Mouse (Mus musculus) gastrocnemius, adult 2 months (tissue): ENCODE results near the gene Opn4. TPM values are rescaled to one million over a fixed set of nuclear protein-coding genes. Genes with fewer than 3 reads are reported as not detected.

Source experiments
- DNase-seq: peaks from one replicate; pipeline ENCODE4 v3.0.0; 2022
- H3K27ac ChIP-seq: fragments of 200-600 bp; 2 replicates; pipeline ENCODE4 v1.8.1; 2022; ENCODE audit warnings: mild to moderate bottlenecking
- H3K4me3 ChIP-seq: fragments of 200-600 bp; 2 replicates; pipeline ENCODE4 v1.8.1; 2022; ENCODE audit warnings: mild to moderate bottlenecking, moderate library complexity
- CTCF ChIP-seq: fragments of 200-600 bp; IDR thresholded peaks from 2 replicates; pipeline ENCODE4 v1.8.1; 2022; ENCODE audit warnings: antibody characterized with exemption, mild to moderate bottlenecking, moderate library complexity
- intact Hi-C: fragments of 180-260 bp; cut with DNase I; formaldehyde crosslinking; loops from one replicate; pipeline ENCODE4 v1.15.1; 2025
- total RNA-seq, 2 experiments: library from RNA; stranded (reverse); gene quantifications; 2 replicates each; pipeline ENCODE4 v1.2.3; 2021

The Opn4 gene
- total RNA-seq, 2 experiments from 2014 or later, result not detected

DNA sequence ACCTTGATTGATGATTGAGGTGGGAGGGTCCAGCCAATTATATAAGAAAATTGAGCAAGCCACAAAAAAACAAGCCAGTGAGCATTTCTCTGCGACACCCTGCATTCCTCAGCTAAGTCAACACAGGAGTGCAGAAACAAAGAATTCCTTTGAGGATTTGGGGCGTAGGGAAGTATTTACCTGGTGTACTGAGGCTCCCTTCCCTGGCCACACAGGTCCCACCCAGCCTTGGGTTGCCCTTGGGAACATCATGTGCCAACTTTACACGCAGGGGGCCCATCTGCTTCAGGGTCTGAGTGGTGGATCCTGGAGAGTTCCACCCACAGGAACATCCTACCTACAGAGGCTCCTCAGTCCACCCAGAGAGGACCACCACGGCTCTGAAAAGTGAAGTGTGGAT, 15.7 kb upstream of the Opn4 start:
- Histone ChIP-seq H3K27ac (no peak overlapping the region), H3K4me3 (no peak overlapping the region)
- intact Hi-C loops, result loop anchor here (2.0 to 5.0 kb wide), 2 partner anchors 77 to 153 kb away; no protein-coding TSS in a partner anchor
- no peak for DNase-seq
- TF ChIP-seq CTCF, result no peak

DNA sequence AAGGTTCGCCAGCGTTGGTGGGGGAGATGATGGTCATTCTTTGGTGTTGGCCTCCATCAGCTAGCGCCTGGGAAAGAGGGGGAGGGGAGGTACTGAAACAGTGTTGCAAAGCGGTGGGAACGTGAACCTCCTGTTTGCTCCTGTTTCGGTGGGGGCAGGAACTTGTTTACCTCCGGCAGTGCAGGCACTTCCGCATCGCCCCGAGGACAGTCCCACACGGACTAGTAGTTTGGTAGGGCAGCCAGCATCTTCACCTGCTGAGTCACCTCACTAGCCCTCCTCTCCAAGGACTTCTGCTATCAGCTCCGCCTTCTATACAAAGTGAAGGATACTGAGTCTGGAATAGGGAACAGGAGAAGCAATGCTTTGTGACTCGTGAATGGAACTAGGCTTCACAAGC, 15.1 kb upstream of the Opn4 start:
- DNase-seq, result no peak
- intact Hi-C loops, result loop anchor here (5.0 kb wide), 1 partner anchor 77 kb away; no protein-coding TSS in a partner anchor
- Histone ChIP-seq H3K27ac (no peak overlapping the region), H3K4me3 (peak overlapping the region; percentile 47)
- no peak for TF ChIP-seq CTCF

DNA sequence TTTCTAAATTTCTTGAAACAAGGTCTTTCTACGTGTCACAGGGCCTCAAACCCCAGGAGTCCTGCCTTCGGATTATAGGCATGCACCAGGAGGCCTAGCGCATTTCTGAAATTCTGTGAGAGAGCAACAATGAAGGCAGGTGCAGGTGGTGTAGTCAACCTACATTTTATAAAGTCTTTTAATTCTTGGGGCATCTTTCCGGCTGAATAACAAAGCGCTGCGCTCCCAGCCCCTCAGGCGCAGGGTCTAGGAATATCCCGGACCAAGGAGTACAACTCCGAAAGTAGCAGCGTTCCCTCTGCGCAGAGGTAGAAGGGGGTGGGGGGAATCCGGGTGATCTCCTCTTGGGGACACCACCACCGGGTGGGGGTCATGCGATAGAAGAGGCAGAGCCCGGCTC, 14.6 kb upstream of the Opn4 start:
- no peak for DNase-seq
- no peak for TF ChIP-seq CTCF
- Histone ChIP-seq H3K4me3 (peak overlapping the region; percentile 47), H3K27ac (no peak overlapping the region)
- intact Hi-C loops, result no loop called here

DNA sequence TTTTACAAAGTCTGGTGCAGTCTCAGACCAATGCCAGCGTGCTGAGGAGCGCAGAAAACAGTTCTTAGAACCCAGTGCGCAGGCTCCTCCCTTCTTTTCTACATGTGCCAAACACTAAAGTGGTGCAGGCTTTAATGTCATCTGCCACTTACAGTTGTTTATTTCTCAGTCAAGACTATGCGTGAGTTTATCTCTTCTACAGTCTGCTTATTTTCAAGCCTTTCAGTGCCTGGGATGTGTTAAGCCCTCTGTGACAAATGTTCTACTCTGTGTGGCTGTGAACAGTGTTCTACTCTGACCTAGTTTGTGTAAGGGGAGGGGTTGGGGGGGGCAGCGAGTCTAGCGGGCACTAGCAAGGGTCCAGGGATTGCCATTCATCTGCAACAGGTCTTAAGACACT, 13.6 kb upstream of the Opn4 start:
- no peak overlapping the region for H3K4me3 ChIP-seq

DNA sequence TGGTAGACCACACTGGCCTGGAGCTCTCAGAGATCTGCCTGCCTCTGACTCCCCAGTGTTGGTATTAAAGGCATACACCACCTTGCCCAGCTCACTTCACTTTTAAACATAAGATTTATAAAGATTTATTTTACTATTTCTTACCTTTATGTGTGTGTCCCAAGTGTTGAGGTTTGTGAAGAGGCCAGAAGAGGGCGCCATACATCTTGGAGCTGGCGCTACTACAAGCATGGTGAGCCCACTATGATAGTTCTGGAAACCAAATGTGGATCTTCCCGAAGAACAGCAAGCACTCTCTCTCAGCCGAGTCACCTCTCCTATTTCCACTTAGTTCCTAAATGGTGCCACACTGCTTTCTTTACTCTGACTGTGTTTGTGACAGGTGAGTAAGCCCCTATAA, 12.3 kb upstream of the Opn4 start:
- H3K27ac ChIP-seq, result no peak overlapping the region
- TF ChIP-seq CTCF, result peak; percentile 44; the same call in 1 of the 2 replicates
- intact Hi-C loops, result no loop called here
- H3K4me3 ChIP-seq, result no peak overlapping the region
- DNase-seq, result no peak

More for the DNA sequence above, 13.6 kb upstream of the Opn4 start:
- DNase-seq, result no peak
- TF ChIP-seq CTCF, result no peak
- H3K27ac ChIP-seq, result no peak overlapping the region
- intact Hi-C loops, result no loop called here

DNA sequence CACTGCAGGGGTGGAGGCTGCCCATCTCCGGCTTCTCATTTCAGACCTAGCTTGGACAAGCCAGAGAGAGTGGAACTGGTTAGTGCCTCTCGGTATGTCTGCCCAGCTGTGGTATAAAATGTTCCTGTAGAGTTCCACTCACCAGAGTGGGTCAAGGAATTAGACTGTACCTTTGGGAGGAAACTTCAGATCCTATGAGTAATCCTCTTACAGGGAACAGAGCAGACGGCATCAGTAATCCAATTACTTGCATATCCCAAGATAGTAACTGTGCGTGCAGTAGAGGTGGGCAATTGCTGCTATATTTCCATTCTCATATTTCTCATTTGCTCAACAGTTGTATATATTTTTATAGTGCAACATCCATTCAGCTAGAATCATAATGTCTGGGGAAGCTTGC, 11.6 kb upstream of the Opn4 start:
- TF ChIP-seq CTCF, result no peak
- Histone ChIP-seq H3K27ac (peak overlapping the region; percentile 16; the same call in 1 of the 2 replicates), H3K4me3 (no peak overlapping the region)
- DNase-seq, result no peak
- intact Hi-C loops, result no loop called here

DNA sequence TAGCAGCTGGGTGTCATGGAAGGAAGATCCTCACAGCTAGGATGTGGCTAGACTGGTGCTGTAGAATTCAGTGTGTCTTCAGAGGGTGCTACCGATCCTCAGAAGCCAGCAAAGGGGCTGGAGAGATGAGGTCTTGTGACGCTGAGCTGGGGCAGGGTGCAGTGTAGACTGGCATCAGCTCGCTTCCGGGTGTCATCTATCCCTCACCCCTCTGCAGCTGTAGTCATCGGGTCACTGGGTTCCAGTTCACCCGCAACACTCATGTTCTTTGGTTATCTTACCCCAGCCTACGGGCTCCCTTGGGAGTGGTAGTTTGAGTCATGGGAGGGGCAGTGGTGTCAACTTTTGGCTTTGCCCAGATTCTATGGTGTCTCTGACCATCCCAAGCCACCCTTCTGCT, 2.0 kb upstream of the Opn4 start:
- intact Hi-C loops, result no loop called here
- DNase-seq, result no peak
- no peak overlapping the region for H3K27ac ChIP-seq
- H3K4me3 ChIP-seq, result no peak overlapping the region
- TF ChIP-seq CTCF, result no peak

DNA sequence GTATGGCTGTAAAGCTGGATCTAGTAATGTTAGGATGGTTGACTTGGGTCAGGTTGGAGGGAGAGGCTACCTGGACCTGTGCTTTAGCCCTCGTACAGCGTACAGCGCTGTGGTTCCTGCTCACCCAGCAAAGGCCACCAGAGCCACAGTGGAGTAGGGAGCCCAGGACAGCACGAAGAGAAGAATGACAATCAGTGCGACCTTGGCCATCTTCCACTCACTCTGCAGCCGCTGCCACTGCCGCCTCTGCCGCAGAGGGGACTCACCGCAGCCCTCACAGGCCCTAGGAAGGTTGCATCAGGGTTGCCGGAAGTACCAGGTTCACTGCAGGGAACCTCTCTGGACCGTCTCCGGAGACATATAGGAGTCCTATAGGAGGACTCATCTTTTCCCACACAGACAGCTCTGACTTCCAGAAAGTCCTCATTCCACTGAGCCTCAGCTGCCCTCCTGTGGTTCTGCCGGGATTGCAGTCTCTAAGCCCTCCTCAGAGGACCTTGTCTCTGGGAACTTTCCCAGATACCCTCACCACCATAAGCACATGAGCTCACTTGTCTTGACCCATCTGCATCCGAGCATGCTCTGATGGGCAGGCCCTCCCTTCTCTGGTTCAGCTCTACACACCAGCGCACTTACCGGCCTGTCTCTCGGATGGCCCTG, 4.2 kb downstream of the Opn4 start:
- Histone ChIP-seq H3K27ac (no peak overlapping the region), H3K4me3 (no peak overlapping the region)
- TF ChIP-seq CTCF, result peak; percentile 50
- DNase-seq, result peak; percentile 39
- intact Hi-C loops, result no loop called here

DNA sequence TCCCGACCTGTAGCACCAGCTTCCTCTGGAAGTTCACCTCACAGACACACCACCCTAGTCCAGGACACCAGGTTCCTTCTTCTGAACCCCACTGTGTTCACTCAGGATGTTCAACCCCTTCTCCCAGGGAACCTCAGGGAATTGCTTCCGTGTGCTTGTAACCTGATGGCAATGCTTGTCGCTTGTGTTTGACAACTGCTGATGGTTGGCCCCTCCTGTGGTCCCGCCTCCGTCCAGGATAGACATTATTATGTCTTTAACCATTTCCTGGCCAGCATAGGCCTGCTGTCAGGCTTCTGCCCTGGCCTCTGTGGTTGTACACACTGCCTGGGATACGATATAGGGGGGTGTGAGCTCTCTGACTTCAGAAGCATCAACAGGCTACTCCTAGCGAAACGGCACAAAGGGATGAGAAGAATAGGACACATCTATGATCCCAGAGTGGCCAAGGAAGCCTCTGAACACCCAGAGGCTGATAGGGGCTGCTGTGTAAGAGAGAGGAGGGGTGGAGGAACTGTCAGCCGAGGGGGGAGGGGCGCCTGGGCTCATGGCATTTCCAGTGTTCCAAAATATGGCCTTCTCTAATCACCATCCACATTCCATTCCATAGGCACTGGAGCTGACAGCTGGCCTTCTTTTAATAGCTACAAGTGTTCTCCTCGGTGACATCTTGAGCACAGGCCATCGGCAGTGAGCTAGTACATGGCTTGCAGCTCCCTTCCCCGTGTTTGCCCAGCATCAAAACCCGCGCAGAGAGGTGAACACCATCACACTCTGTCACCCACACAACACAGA, 8.0 kb downstream of the Opn4 start:
- no peak for TF ChIP-seq CTCF
- Histone ChIP-seq H3K4me3 (peak overlapping the region; percentile 48), H3K27ac (peak overlapping the region; percentile 99)
- intact Hi-C loops, result no loop called here
- peak; percentile 82 for DNase-seq

DNA sequence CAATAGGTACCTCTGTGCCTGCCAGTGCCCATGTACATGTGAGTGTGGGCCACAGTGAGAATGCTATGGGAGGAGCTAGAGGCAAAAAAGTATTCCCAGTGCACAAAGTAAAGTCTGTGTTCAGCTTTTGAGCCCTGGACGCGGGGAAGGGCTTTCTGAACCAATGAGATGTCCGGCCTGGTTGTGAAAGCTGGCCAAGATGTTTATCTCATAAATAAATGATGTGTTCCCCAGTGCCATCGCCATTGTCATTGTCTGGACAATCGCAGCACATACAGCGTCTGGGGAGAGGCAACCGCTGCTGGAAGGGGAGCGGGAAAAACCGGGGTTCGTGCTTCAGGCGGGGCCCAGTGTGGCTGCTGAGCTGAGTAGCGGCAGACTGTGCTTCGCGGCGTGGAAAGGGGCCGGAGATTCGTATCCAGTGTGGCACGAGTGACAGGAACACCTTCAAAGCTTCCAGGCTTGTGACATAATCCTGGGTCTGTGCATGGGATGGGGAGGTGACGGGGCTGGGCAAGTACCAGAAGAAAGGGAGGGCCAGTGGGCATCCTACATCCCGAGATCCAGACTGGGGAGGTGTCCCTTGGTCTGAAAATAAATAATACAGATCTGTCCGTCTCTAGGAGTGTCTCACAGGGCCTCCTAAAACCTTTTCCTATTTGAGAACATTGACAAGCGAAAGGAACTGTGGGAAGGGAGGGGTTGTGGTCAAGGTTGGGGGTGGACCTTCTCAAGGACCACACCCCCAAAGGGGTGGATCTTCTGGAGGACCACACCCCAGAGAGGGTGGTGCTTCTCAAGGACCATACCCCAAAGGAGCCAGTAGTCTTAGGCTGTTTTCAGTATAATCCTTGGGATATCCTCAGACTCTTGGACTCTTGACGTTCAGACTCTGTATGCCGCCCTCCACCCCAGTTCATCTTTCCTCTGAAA, 8.9 kb downstream of the Opn4 start:
- TF ChIP-seq CTCF, result no peak
- DNase-seq, result peak; percentile 61
- H3K27ac ChIP-seq, result peak overlapping the region; percentile 99
- H3K4me3 ChIP-seq, result peak overlapping the region; percentile 48
- intact Hi-C loops, result no loop called here

DNA sequence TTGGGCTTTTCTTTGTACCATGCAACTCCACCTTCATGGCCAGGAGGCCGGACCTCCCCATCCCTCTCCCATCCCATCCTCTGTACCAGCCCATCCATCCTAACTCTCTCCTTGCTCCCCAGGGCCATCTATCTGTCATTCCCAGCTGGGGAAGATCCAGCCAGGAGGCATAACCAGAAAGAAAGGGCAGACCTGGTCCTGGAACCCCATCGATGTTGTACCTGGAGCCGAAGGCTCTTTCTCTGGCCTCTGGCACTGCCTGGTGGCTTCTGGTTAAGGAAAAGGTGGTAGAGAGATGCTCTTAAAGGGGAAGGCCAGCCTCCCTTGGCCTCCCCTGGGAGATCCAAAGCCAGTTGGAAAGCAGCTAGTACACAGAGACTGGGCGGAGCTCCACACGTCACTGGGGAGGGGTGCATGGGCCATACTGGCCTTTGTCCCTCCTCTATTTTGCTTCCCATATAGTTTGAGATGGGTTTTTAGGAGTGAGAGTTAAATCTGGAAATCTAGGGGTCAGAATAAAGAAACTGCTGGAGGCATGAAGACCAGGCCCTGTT, 9.8 kb downstream of the Opn4 start:
- TF ChIP-seq CTCF, result no peak
- peak; percentile 60 for DNase-seq
- H3K4me3 ChIP-seq, result peak overlapping the region; percentile 57
- H3K27ac ChIP-seq, result peak overlapping the region; percentile 99
- intact Hi-C loops, result no loop called here

DNA sequence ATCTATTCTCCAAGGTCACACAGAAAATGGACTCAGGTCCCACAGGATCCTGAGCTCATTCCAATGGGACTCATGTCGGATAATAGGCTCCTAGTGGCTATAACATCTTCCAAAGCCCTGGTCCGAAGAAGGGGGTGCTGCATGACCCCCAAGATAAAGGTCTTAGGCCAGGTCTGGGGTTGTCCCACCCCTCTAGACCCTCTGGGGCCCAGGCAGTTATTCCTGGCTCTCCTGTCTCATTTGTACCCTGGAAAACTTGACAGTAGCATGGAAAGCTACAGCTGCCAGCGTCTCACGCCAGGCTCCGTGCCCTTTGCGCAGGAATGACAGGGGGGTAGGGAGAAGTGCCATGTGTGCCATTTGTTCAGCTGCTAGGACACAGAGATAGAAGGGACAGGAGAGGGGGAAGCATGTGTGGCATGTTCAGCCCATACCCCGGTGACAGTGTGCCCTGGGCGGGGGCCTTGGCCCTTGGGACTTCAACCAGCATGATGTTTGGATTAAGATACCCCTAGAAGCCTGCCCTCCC, 10.7 kb downstream of the Opn4 start:
- peak overlapping the region; percentile 99 for H3K27ac ChIP-seq
- intact Hi-C loops, result no loop called here
- no peak for TF ChIP-seq CTCF

More for the DNA sequence above, 10.7 kb downstream of the Opn4 start:
- peak; percentile 87 for DNase-seq
- peak overlapping the region; percentile 88 for H3K4me3 ChIP-seq
